Mouse (Mus musculus) E14TG2a.4 (cell line): ENCODE measurements around the gene Tex2.
"Not testable (repeated sequence)": the region's sequence is repeated elsewhere in the genome, so short reads cannot be mapped to it uniquely, and the experiment has no call there.

ENCODE experiments used
- H3K27me3 ChIP-seq: 2 replicates; pipeline ENCODE4 v1.6.1; 2014; ENCODE audit warnings: low read length, control low read depth; ENCODE audit not compliant: insufficient read depth
- H3K36me3 ChIP-seq: 2 replicates; pipeline ENCODE4 v1.6.1; 2014; ENCODE audit warnings: low read length, control low read depth; ENCODE audit not compliant: insufficient read depth
- H3K4me1 ChIP-seq: replicated peaks from 2 replicates; pipeline ENCODE4 v1.6.1; 2014; ENCODE audit warnings: low read depth, low read length, control low read depth
- H3K4me3 ChIP-seq: replicated peaks from 2 replicates; pipeline ENCODE4 v1.5.1; 2014; ENCODE audit warnings: mild to moderate bottlenecking, low read length
- H3K9me3 ChIP-seq: 2 replicates; pipeline ENCODE4 v1.6.1; 2014; ENCODE audit warnings: low read length, control low read depth
- CTCF ChIP-seq: conservative IDR thresholded peaks from 2 replicates; pipeline ENCODE4 v1.5.1; 2014; ENCODE audit warnings: low read length
- NANOG ChIP-seq: IDR thresholded peaks from 2 replicates; pipeline ENCODE4 v1.6.1; 2014; ENCODE audit warnings: borderline replicate concordance, low read length, mixed read lengths
- POU5F1 ChIP-seq: IDR thresholded peaks from 2 replicates; pipeline ENCODE4 v1.6.1; 2014; ENCODE audit warnings: low read length, borderline replicate concordance

Gene Tex2

DNA sequence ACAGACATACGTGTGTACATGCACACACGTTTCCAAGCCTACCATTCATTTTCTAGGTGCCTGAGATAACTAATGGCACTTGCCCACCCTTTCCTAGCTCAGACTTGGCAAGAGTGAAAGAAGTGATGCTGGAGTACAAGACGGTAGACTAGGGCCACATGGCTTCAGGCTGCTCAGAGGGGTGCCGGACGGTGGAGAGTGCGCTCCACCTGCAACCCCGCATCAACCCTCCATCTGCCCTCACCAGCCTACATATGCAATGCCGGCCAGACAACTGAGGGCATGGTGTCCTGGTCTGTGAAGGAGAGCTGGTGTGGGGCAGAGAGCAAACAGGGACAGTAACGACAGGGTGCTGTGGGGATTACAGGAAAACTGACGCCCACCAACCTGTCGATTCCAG lies 22.0 kb downstream of the Tex2 start:
- TF ChIP-seq NANOG (no peak), CTCF (no peak), POU5F1 (no peak)
- peaks cover 54% of the 10 kb centered on the region for H3K4me1 ChIP-seq
- H3K4me3 ChIP-seq: no peak overlapping the region
- H3K36me3 ChIP-seq: no peaks in the 10 kb centered on the region
- no peaks in the 10 kb centered on the region for H3K27me3 ChIP-seq
- no peaks in the 10 kb centered on the region for H3K9me3 ChIP-seq

DNA sequence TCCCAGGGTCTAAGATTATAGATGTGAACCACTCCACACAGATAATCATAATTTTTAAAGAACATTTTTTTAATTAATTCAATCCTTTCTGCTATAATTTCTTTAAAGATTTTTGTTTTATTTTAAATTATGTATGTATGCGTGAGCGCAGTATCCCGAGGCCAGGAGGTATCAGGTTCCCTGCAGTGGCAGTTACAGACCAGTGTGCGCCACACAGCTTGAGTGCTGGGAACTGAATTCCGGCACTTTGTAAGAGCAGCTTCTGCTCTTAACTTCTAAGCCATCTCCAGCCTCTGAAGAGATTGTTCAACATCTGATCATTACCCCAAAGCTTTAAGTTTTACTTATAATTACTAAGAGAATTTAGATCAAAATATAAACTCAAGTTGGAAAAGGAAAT lies 23.1 kb downstream of the Tex2 start:
- no peak for TF ChIP-seq NANOG
- no peak for TF ChIP-seq POU5F1
- TF ChIP-seq CTCF: no peak
- Histone ChIP-seq H3K9me3 (no peaks in the 10 kb centered on the region), H3K4me1 (peaks cover 50% of the 10 kb centered on the region), H3K36me3 (no peaks in the 10 kb centered on the region), H3K27me3 (no peaks in the 10 kb centered on the region), H3K4me3 (no peak overlapping the region)

- no peaks in the 10 kb centered on the region for H3K27me3 ChIP-seq
- H3K36me3 ChIP-seq: no peaks in the 10 kb centered on the region
- H3K9me3 ChIP-seq: no peaks in the 10 kb centered on the region
- no peak overlapping the region for H3K4me3 ChIP-seq
- TF ChIP-seq NANOG (no peak), POU5F1 (no peak), CTCF (no peak)
- H3K4me1 ChIP-seq: peaks cover 47% of the 10 kb centered on the region
These were observed 24.4 kb downstream of the Tex2 start for GRCm38 (mm10) chr11:106588781-106589180.

- Histone ChIP-seq H3K4me1 (peaks cover 52% of the 10 kb centered on the region), H3K27me3 (no peaks in the 10 kb centered on the region), H3K36me3 (no peaks in the 10 kb centered on the region), H3K9me3 (no peaks in the 10 kb centered on the region), H3K4me3 (no peak overlapping the region)
- TF ChIP-seq CTCF (no peak), NANOG (no peak)
These were observed 25.3 kb downstream of the Tex2 start for GRCm38 (mm10) chr11:106587786-106588519.

DNA sequence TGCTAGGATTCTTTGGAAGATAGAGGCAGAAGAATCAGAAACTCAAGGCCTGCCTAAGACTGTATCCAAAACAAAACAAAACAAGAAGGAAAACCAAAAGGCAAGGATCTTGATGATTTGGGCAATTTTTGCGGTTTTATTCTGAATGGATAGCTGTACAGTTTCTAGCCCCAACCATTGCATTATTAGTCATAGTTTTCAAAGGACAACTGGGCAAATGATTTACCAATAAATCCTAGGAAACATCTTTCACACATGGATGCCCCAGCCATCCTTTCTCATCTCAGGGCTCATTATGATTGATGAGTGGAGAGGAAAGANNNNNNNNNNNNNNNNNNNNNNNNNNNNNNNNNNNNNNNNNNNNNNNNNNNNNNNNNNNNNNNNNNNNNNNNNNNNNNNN lies 29.4 kb downstream of the Tex2 start:
- H3K4me3 ChIP-seq: no peak overlapping the region
- H3K9me3 ChIP-seq: no peaks in the 10 kb centered on the region
- TF ChIP-seq POU5F1 (no peak), NANOG (no peak), CTCF (no peak)
- H3K36me3 ChIP-seq: no peaks in the 10 kb centered on the region
- H3K27me3 ChIP-seq: no peaks in the 10 kb centered on the region
- H3K4me1 ChIP-seq: peaks cover 56% of the 10 kb centered on the region

DNA sequence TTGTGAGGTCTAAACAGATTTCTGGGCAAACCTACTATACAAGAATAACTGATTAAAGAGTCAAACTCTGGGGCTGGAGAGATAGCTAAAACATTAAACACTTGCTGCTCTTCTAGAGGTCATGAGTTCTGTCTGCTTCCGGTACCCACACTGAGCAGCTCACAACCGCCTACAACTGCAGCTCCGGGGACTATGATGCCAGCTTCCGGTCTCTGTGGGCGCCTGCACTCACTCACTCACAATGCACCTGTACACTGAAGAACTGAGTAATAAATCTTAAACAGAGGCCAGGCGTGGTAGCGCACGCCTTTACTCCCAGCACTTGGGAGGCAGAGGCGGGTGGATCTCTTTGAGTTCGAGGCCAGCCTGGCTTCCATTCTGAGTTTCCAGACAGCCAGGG lies 31.9 kb downstream of the Tex2 start:
- TF ChIP-seq POU5F1 (no peak), CTCF (no peak), NANOG (no peak)

DNA sequence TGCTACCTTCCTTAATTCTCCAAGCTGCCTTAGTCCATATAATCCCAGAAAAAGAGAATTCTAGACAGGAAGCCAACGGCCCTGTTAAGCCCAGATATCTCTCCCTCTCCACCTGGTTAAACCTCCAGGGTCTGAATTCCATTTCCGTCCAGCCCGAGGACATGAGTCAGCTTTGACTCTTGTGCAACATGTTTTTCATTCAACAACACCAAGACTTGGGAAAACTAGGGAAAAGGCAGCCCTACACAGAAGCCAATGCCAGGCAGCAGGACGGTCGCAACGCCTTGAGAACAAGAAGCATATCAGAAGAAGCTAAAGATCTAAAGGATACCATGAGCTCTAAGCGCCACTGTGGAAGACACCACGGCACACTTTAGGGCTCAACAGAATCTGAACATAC lies 32.8 kb downstream of the Tex2 start:
- Histone ChIP-seq H3K4me1 (peaks cover 72% of the 10 kb centered on the region), H3K27me3 (no peaks in the 10 kb centered on the region), H3K36me3 (no peaks in the 10 kb centered on the region; the same call in 1 of the 2 replicates), H3K4me3 (no peak overlapping the region), H3K9me3 (no peaks in the 10 kb centered on the region)
- TF ChIP-seq NANOG: no peak
- no peak for TF ChIP-seq CTCF
- no peak for TF ChIP-seq POU5F1

More for the DNA sequence above, 31.9 kb downstream of the Tex2 start:
- Histone ChIP-seq H3K4me1 (peaks cover 66% of the 10 kb centered on the region), H3K27me3 (no peaks in the 10 kb centered on the region), H3K9me3 (no peaks in the 10 kb centered on the region), H3K36me3 (no peaks in the 10 kb centered on the region; the same call in 1 of the 2 replicates), H3K4me3 (no peak overlapping the region)

- peaks cover 75% of the 10 kb centered on the region for H3K4me1 ChIP-seq
- no peaks in the 10 kb centered on the region; the same call in 1 of the 2 replicates for H3K36me3 ChIP-seq
- no peaks in the 10 kb centered on the region for H3K9me3 ChIP-seq
- no peaks in the 10 kb centered on the region for H3K27me3 ChIP-seq
- no peak for TF ChIP-seq NANOG
- TF ChIP-seq CTCF: no peak
- no peak overlapping the region for H3K4me3 ChIP-seq
These were observed 33.3 kb downstream of the Tex2 start for GRCm38 (mm10) chr11:106579957-106580356.

DNA sequence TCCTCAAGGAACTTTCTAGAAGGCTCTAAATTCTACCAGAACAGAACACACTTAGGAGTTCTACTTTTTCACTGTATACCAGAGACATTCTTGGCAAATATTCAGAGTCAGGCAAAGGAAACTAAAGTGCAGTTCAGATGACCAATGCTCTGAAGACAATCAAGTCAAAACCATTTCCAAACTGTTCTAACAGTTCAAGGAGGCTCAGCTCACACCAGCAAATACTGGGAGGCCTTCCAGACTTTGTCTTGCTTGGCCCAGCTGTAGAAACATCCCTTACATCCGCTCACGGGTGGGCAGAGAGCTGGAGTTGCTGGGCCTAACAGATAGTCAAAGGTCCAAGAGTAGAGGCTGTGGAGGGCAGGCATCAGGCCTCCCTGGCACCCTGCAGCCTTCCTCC lies 34.1 kb downstream of the Tex2 start:
- Histone ChIP-seq H3K4me3 (no peak overlapping the region), H3K27me3 (no peaks in the 10 kb centered on the region), H3K36me3 (no peaks in the 10 kb centered on the region; the same call in 1 of the 2 replicates), H3K4me1 (peaks cover 78% of the 10 kb centered on the region), H3K9me3 (no peaks in the 10 kb centered on the region)
- TF ChIP-seq NANOG: no peak
- no peak for TF ChIP-seq POU5F1
- TF ChIP-seq CTCF: no peak

DNA sequence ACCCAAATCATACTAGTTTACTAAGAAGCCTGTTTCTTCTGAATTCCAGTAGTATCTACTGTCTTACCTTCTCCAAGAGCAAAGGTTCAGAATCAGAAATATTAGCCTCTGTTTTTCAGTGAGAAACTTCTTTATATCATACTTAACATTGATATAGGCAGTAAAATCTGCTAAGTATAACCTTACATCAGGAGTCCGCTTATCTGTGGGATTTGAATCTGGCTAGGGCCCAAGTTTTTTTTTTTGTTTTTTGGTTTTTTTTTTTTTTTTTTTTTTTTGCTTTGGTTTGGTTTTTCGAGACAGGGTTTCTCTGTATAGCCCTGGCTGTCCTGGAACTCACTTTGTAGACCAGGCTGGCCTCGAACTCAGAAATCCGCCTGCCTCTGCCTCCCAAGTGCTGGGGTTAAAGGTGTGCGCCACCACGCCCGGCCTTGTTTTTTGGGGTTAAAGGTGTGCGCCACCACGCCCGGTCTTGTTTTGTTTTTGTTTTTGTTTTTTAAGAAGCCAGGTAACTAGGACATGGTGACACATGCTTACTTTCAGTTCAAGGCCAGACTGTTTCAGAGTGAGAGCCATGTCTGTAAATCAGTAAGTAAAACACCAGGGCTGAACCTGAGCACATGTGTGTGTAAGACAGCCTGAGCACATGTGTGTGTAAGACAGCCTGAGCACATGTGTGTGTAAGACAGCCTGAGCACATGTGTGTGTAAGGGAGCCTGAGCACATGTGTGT lies 35.4 kb downstream of the Tex2 start:
- not testable (repeated sequence) for H3K9me3 ChIP-seq, H3K4me3 ChIP-seq, H3K36me3 ChIP-seq, H3K27me3 ChIP-seq
- peaks cover 86% of the 10 kb centered on the region for H3K4me1 ChIP-seq
